ENCODE assay signal across 8 mouse cellular contexts in genomic region chr11:101641710-101642642, GRCm38 (mm10). TPM values are rescaled to one million over a fixed set of nuclear protein-coding genes. Genes with fewer than 3 reads are reported as not detected.
DNase-seq lines count a peak whose midpoint lies in the region; ATAC-seq and TF ChIP-seq lines count a peak whose summit lies in the region.
"Not testable (repeated sequence)": the region's sequence is repeated elsewhere in the genome, so short reads cannot be mapped to it uniquely, and the experiment has no call there.

No protein-coding gene starts in this region.

- WGBS in embryonic facial prominence, embryonic 13.5 days: 5% methylated on average over 14 of the region's 26 CpGs
- 6% methylated on average over 13 of the region's 26 CpGs for WGBS in heart, embryonic 11.5 days (ENCODE audit: insufficient replicate concordance)
- WGBS in limb, embryonic 15.5 days: 6% methylated on average over 14 of the region's 26 CpGs
- 6% methylated on average over 13 of the region's 26 CpGs for WGBS in midbrain, embryonic 12.5 days
- WGBS in small intestine, adult 2 months: 3% methylated on average over 13 of the region's 26 CpGs

- DNase-seq in CD4-positive helper T cell, adult 2 months (ENCODE audit: low read depth, low spot score): peak; percentile 78
- DNase-seq in brain, adult 2 months (ENCODE audit: low read depth, low spot score): peak; percentile 88
- DNase-seq in kidney, adult 18-20 months: peak; percentile 43

- not testable (repeated sequence) for H3K9me3 ChIP-seq in embryonic facial prominence, embryonic 13.5 days; heart, embryonic 11.5 days (replicated peaks; ENCODE audit: control insufficient read depth, low read length); limb, embryonic 15.5 days; midbrain, embryonic 12.5 days

- not testable (repeated sequence) for H3K36me3 ChIP-seq in embryonic facial prominence, embryonic 13.5 days; heart, embryonic 11.5 days (ENCODE audit: control insufficient read depth, insufficient read depth, low read length); limb, embryonic 15.5 days; midbrain, embryonic 12.5 days; small intestine, adult 2 months (ENCODE audit: control insufficient read depth, insufficient read depth, low read length)

- not testable (repeated sequence) for H3K27me3 ChIP-seq in embryonic facial prominence, embryonic 13.5 days; heart, embryonic 11.5 days (ENCODE audit: control insufficient read depth, insufficient read depth, low read length); limb, embryonic 15.5 days; midbrain, embryonic 12.5 days; small intestine, adult 2 months (ENCODE audit: control insufficient read depth, insufficient read depth, low read length)

- not testable (repeated sequence) for H3K4me3 ChIP-seq in embryonic facial prominence, embryonic 13.5 days; heart, embryonic 11.5 days (ENCODE audit: low read depth, low read length); limb, embryonic 15.5 days; midbrain, embryonic 12.5 days
- peak overlapping the region; percentile 64 for H3K4me3 ChIP-seq in small intestine, adult 2 months (ENCODE audit: low read depth, low read length)

- peak overlapping the region; percentile 54; the same call in 1 of the 2 replicates for H3K4me2 ChIP-seq in embryonic facial prominence, embryonic 13.5 days
- peak overlapping the region; percentile 62; the same call in 1 of the 2 replicates for H3K4me2 ChIP-seq in heart, embryonic 11.5 days
- H3K4me2 ChIP-seq in limb, embryonic 15.5 days: peak overlapping the region; percentile 45; the same call in 1 of the 2 replicates
- 0 out of 2 replicates have a peak overlapping the region, but pooled peaks have one; percentile 48 for H3K4me2 ChIP-seq in midbrain, embryonic 12.5 days (replicated peaks)

- H3K9ac ChIP-seq in embryonic facial prominence, embryonic 13.5 days: peak overlapping the region; percentile 63; the same call in 1 of the 2 replicates
- peak overlapping the region; percentile 61 for H3K9ac ChIP-seq in heart, embryonic 11.5 days (ENCODE audit: low read depth, low read length)
- H3K9ac ChIP-seq in limb, embryonic 15.5 days: not testable (repeated sequence)
- H3K9ac ChIP-seq in midbrain, embryonic 12.5 days (replicated peaks): peak overlapping the region; percentile 49; the same call in 1 of the 2 replicates

- ATAC-seq in embryonic facial prominence, embryonic 13.5 days (ENCODE audit: insufficient number of reproducible peaks, insufficient read depth, low FRiP score, low TSS enrichment, low read depth): peak; percentile 82
- ATAC-seq in heart, embryonic 11.5 days (replicated peaks; ENCODE audit: insufficient number of reproducible peaks, low FRiP score, low TSS enrichment): peak; percentile 78
- peak; percentile 85 for ATAC-seq in limb, embryonic 15.5 days (ENCODE audit: insufficient number of reproducible peaks, low FRiP score, low TSS enrichment, low read depth)
- peak; percentile 78 for ATAC-seq in midbrain, embryonic 12.5 days (ENCODE audit: low FRiP score, low read depth)

- peak overlapping the region; percentile 85 for H3K27ac ChIP-seq in embryonic facial prominence, embryonic 13.5 days
- H3K27ac ChIP-seq in heart, embryonic 11.5 days (ENCODE audit: low read depth, low read length): peak overlapping the region; percentile 77
- H3K27ac ChIP-seq in limb, embryonic 15.5 days: peak overlapping the region; percentile 85
- H3K27ac ChIP-seq in midbrain, embryonic 12.5 days (replicated peaks): peak overlapping the region; percentile 77
- H3K27ac ChIP-seq in small intestine, adult 2 months (ENCODE audit: insufficient read depth, low read depth, low read length): peak overlapping the region; percentile 51

- not testable (repeated sequence) for TF ChIP-seq CTCF in small intestine, adult 2 months (IDR thresholded peaks at IDR 0.05; ENCODE audit: extremely low read depth, insufficient read length, insufficient replicate concordance, low read depth, low read length)

- not testable (repeated sequence) for H3K4me1 ChIP-seq in embryonic facial prominence, embryonic 13.5 days; heart, embryonic 11.5 days (ENCODE audit: control insufficient read depth, insufficient read depth, low read length); limb, embryonic 15.5 days; midbrain, embryonic 12.5 days; small intestine, adult 2 months (ENCODE audit: control insufficient read depth, insufficient read depth, insufficient read length, low read length)

- not testable (repeated sequence) for TF ChIP-seq POLR2A in small intestine, adult 2 months (IDR thresholded peaks at IDR 0.05; ENCODE audit: low read depth, low read length)

RNA-seq across cellular contexts. Expression of gene Rdm1, which starts 15.0 kb away (rescaled TPM):
- 55.5 and 63.7 TPM in 2 replicates for polyA plus RNA-seq in embryonic facial prominence, embryonic 13.5 days (2015; fragmentation: Nextera tagmentation; extraction: Ambion mirVana)
- polyA plus RNA-seq in heart, embryonic 11.5 days (2014; fragmentation: Nextera tagmentation; extraction: Ambion mirVana): 27.9 and 28.2 TPM in 2 replicates
- 44.1 and 47.8 TPM in 2 replicates for polyA plus RNA-seq in limb, embryonic 15.5 days (2015; fragmentation: Nextera tagmentation; extraction: Ambion mirVana)
- polyA plus RNA-seq in midbrain, embryonic 12.5 days (2016; fragmentation: Nextera tagmentation; extraction: Ambion mirVana): 41.9 and 48.9 TPM in 2 replicates
- polyA plus RNA-seq in small intestine, adult 2 months (2012; rRNA removed): 6.3 and 12.4 TPM in 2 replicates

RNA-seq across cellular contexts. Expression of gene Arl4d, which starts 23.4 kb away (rescaled TPM):
- 3.3 and 3.4 TPM in 2 replicates for polyA plus RNA-seq in embryonic facial prominence, embryonic 13.5 days (2015; fragmentation: Nextera tagmentation; extraction: Ambion mirVana)
- 9.4 and 10.5 TPM in 2 replicates for polyA plus RNA-seq in heart, embryonic 11.5 days (2014; fragmentation: Nextera tagmentation; extraction: Ambion mirVana)
- polyA plus RNA-seq in limb, embryonic 15.5 days (2015; fragmentation: Nextera tagmentation; extraction: Ambion mirVana): 6.1 and 7.2 TPM in 2 replicates
- polyA plus RNA-seq in midbrain, embryonic 12.5 days (2016; fragmentation: Nextera tagmentation; extraction: Ambion mirVana): 6.5 and 8.4 TPM in 2 replicates
- polyA plus RNA-seq in small intestine, adult 2 months (2012; rRNA removed): 7.6 and 27.9 TPM in 2 replicates

RNA-seq across cellular contexts. Expression of gene Gm11634, which starts 42.9 kb away (rescaled TPM):
- not detected in 2 replicates for polyA plus RNA-seq in embryonic facial prominence, embryonic 13.5 days (2015; fragmentation: Nextera tagmentation; extraction: Ambion mirVana)
- not detected in 2 replicates for polyA plus RNA-seq in heart, embryonic 11.5 days (2014; fragmentation: Nextera tagmentation; extraction: Ambion mirVana)
- polyA plus RNA-seq in limb, embryonic 15.5 days (2015; fragmentation: Nextera tagmentation; extraction: Ambion mirVana): not detected in 2 replicates
- not detected in 2 replicates for polyA plus RNA-seq in midbrain, embryonic 12.5 days (2016; fragmentation: Nextera tagmentation; extraction: Ambion mirVana)
- not detected in 2 replicates for polyA plus RNA-seq in small intestine, adult 2 months (2012; rRNA removed)

RNA-seq across cellular contexts. Expression of gene Tmem106a, which starts 59.9 kb away (rescaled TPM):
- 3.6 and 3.8 TPM in 2 replicates for polyA plus RNA-seq in embryonic facial prominence, embryonic 13.5 days (2015; fragmentation: Nextera tagmentation; extraction: Ambion mirVana)
- 3.3 and 4.4 TPM in 2 replicates for polyA plus RNA-seq in heart, embryonic 11.5 days (2014; fragmentation: Nextera tagmentation; extraction: Ambion mirVana)
- polyA plus RNA-seq in limb, embryonic 15.5 days (2015; fragmentation: Nextera tagmentation; extraction: Ambion mirVana): 7.0 and 7.7 TPM in 2 replicates
- 3.4 and 4.5 TPM in 2 replicates for polyA plus RNA-seq in midbrain, embryonic 12.5 days (2016; fragmentation: Nextera tagmentation; extraction: Ambion mirVana)
- 57.2 and 171 TPM in 2 replicates for polyA plus RNA-seq in small intestine, adult 2 months (2012; rRNA removed)
